Mouse (Mus musculus): Measurements from ENCODE around the gene F8.
"Not testable (repeated sequence)": the region's sequence is repeated elsewhere in the genome, so short reads cannot be mapped to it uniquely, and the experiment has no call there.

Gene F8

DNA sequence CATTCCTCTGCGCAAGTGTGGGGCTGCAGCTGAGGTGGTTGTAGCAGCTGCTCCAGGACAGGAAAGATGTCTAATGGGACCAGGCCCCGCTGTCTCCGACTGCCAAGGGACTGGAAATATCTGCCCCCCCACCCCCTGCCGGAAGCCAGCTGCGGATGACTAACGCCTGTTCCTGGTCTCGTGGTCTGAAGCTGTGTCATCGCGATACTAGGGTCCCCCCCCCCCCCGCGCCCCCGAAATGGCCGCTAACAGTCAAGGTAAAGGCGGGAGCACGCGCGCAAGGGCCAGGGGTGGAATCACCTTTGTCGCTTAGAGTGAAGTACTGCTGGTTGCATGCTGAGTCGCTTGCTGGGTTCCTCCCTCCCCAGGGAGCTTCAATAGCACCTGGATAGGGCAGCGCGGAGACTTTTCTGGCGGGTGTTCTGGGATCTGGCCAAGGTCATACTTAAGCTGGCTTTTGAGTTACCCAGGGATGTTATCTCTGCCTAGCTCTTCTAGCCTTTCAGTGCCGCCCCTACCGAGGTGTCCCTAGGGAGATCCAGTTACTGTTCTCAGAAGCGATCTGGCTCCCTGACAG is at the start of gene F8, which contains the start of gene Fundc2:
TSS of gene F8 (minus strand) at position 421 of the 577 bp plus-strand sequence.
TSS of gene Fundc2 (plus strand) at position 205 of the 577 bp plus-strand sequence.
- DNase-seq (ENCODE audit: low spot score), result peak; percentile 72

- DNase-seq (ENCODE audit: low spot score), result peak; percentile 84
Observed at GRCm38 (mm10) chrX:75415936-75416785, 33.7 kb upstream of the F8 start, which contains the start of the genes Cmc4, Mtcp1 and Brcc3. TSS of gene Cmc4 (minus strand) at chrX:75416584. TSS of gene Mtcp1 (minus strand) at chrX:75416588. TSS of gene Brcc3 (plus strand) at chrX:75416628.

- DNase-seq (ENCODE audit: low spot score), result no peak
Observed at GRCm38 (mm10) chrX:75409711-75410110, 27.3 kb upstream of the F8 start.

GRCm38 (mm10) chrX:75403350-75403749 is 20.9 kb upstream of the F8 start:
- no peak for DNase-seq (ENCODE audit: low spot score)

GRCm38 (mm10) chrX:75402668-75403067 is 20.3 kb upstream of the F8 start:
- peak; percentile 50 for DNase-seq (ENCODE audit: low spot score)

- DNase-seq (ENCODE audit: low spot score), result no peak
Observed at GRCm38 (mm10) chrX:75399471-75399870, 17.1 kb upstream of the F8 start.

- no peak for DNase-seq (ENCODE audit: low spot score)
Observed at GRCm38 (mm10) chrX:75381699-75382098, 716 bp downstream of the F8 start.

DNA sequence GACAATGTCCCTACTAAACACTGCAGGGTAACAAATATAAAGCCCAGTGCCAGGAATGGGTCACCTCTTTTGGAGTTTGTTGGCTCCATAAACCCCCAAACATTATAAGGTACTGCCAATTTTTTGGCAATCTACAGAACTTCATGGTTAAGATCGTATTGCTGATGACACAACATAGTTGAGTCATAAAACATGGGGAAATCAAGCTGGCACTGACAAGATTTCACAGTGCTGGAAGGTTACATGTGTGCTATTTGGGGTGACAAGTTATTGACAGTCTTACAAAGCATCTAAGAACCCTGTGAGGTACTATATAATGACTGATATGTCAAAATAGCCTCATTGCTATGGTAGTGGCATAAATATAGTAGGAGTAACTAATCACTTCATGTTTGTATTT is 1.2 kb downstream of the F8 start:
- DNase-seq (ENCODE audit: low spot score), result no peak

DNA sequence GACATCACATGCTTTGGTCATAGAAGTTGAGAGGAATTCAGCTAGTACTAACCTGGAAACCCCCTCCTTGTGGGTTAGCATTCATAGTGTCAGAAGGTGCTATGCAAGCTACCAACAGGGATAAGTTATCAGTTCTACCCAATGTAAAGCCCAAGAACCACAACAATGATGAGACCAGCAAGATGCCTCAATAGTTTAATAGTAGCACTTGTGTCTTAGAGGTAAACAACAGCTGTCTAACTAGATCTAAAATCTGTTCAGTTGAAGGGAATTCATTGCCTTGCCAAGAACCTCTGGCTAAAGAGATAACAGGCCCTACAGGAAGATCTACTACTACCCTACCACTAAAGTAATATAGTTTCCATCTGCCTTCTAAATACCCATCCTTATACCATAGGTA is 5.6 kb downstream of the F8 start:
- DNase-seq (ENCODE audit: low spot score), result no peak

GRCm38 (mm10) chrX:75372666-75373425 is 9.6 kb downstream of the F8 start:
- DNase-seq (ENCODE audit: low spot score), result no peak

DNA sequence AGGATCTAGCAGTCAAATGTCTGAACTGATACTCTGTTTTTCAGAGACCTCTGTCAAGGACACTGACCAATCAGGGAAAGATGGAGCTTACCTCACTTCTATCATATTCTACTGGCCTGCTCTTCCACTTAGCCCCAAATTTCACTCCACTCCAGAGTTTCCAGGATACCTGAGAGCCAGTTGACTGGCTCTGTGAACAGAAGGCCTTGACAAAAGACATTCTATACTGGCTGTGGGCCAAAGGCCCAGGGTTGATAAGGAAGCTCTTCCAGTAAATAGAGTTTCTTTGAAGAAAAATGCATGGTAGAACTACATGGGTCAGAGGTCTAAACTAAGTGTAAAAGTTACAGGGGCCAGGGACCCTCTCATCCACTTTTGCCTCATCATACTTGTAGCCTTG is 12.2 kb downstream of the F8 start:
- no peak for DNase-seq (ENCODE audit: low spot score)

DNA sequence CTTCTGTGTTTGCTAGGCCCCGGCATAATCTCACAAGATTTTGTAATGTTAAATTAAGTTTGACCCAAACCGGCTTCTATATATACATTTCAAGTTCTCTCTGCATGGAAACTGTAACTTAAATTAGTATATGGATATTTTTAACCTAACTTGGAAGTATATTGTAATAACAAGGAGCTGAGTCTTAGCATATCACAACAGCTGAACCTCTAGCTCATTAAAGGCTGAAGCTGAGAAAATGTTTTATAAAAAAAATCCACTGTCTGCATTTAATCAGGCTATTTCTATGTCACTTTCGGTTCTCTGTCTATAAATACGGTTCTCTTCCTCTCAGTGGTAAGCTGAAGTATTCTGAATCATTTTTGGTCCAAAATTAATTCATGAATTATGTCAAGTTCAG is 58.9 kb downstream of the F8 start:
- no peak for DNase-seq (ENCODE audit: low spot score)

GRCm38 (mm10) chrX:75271676-75272075 is 110.7 kb downstream of the F8 start:
- DNase-seq (ENCODE audit: low spot score), result no peak

GRCm38 (mm10) chrX:75233603-75234376 is 148.6 kb downstream of the F8 start:
- DNase-seq (ENCODE audit: low spot score), result not testable (repeated sequence)

- DNase-seq (ENCODE audit: low spot score), result no peak
Observed at GRCm38 (mm10) chrX:75231456-75231855, 151.0 kb downstream of the F8 start.

GRCm38 (mm10) chrX:75163670-75164069 is 218.7 kb downstream of the F8 start, which contains the start of gene Smim9:
TSS of gene Smim9 (minus strand) at chrX:75163770.
- no peak for DNase-seq (ENCODE audit: low spot score)

GRCm38 (mm10) chrX:75155576-75156243 is 226.7 kb downstream of the F8 start:
- no peak for DNase-seq (ENCODE audit: low spot score)

DNA sequence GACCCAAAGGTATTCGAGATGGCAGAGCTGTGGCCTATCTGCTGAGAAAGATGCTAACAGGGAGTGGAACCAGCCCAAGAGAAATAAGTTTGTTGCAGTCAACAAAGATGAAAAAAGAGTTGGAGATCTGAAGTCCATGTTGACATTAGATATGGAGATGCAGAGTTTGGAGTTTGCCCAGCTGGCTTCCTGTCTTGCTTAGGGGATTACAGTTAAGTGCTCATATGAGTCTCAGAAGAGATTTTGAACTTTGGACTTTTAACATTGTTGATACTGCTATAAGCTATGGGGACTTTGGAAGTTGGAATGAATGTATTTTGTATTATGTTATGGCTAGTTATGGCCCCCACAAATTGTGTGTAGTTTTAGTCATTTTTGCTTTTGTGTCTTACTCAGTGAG is 230.2 kb downstream of the F8 start:
- no peak for DNase-seq (ENCODE audit: low spot score)

GRCm38 (mm10) chrX:75150304-75150703 is 232.1 kb downstream of the F8 start:
- no peak for DNase-seq (ENCODE audit: low spot score)

- no peak for DNase-seq (ENCODE audit: low spot score)
Observed at GRCm38 (mm10) chrX:75148414-75148813, 234.0 kb downstream of the F8 start.

DNA sequence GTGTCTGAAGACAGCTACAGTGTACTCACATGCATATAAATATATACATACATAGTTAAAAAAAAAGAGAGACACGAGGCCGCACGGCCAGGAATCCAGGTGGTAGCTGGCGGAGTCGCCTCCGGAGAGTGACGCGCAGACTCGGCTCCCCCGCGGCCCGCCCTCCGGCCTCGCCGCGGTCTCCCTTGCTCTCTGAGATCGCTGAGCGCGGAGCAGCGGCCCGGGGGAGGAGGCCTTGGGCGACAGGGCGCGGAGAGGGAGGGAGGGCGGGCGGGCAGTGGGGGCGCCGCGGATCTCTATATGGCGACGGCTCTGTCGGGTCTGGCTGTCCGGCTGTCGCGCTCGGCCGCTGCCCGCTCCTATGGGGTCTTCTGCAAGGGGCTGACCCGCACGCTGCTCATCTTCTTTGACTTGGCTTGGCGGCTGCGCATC is 239.3 kb downstream of the F8 start:
- not testable (repeated sequence) for DNase-seq (ENCODE audit: low spot score)
